Mouse (Mus musculus) MEL (cell line): ENCODE measurements around the gene Col11a2. TPM values are rescaled to one million over a fixed set of nuclear protein-coding genes. Genes with fewer than 3 reads are reported as not detected.

Experiments used
- DNase-seq: peaks from one replicate; pipeline ENCODE4 v3.0.0; 2011; ENCODE audit warnings: low read depth, low spot score
- H3K27ac ChIP-seq: 2 replicates; pipeline ENCODE4 v1.5.1; 2012; ENCODE audit warnings: low read depth, mild to moderate bottlenecking, control low read depth, low read length, moderate library complexity; ENCODE audit not compliant: control insufficient read depth
- H3K27me3 ChIP-seq, 2 experiments: fragments of 150-350 bp in 1 of 2; sonication (generic) in 1 of 2; 2 replicates each; pipeline ENCODE4 v1.6.1; 2012; ENCODE audit warnings: low read length in 2 of 2, mild to moderate bottlenecking in 2 of 2, improper control_type of control experiment in 1 of 2, moderate library complexity in 1 of 2; ENCODE audit not compliant: insufficient read depth in 2 of 2, control insufficient read depth in 1 of 2
- H3K36me3 ChIP-seq, 2 experiments: 2 replicates each; pipeline ENCODE4 v1.6.1; 2012 to 2014; ENCODE audit warnings: low read length in 2 of 2, improper control_type of control experiment in 1 of 2, inconsistent platforms in 1 of 2, mild to moderate bottlenecking in 1 of 2; ENCODE audit not compliant: insufficient read depth in 2 of 2, control insufficient read depth in 1 of 2
- H3K4me1 ChIP-seq, 2 experiments: fragments of 150-350 bp in 1 of 2; sonication (generic) in 1 of 2; 2 replicates each; pipeline ENCODE4 v1.6.1; 2012; ENCODE audit warnings: low read length in 2 of 2, improper control_type of control experiment in 1 of 2, mild to moderate bottlenecking in 1 of 2; ENCODE audit not compliant: insufficient read depth in 2 of 2, control insufficient read depth in 1 of 2
- H3K4me3 ChIP-seq, 2 experiments: fragments of 150-350 bp in 1 of 2; sonication (generic) in 1 of 2; 2 replicates each; pipeline ENCODE4 v1.5.1; 2012; ENCODE audit warnings: low read depth in 2 of 2, low read length in 2 of 2, mild to moderate bottlenecking in 2 of 2, moderate library complexity in 2 of 2, control low read depth in 1 of 2, improper control_type of control experiment in 1 of 2; ENCODE audit not compliant: control insufficient read depth in 1 of 2, insufficient read depth in 1 of 2
- H3K79me2 ChIP-seq: 2 replicates; pipeline ENCODE4 v1.6.1; 2012; ENCODE audit warnings: mild to moderate bottlenecking, low read length, moderate library complexity; ENCODE audit not compliant: control insufficient read depth, poor library complexity, insufficient read depth
- H3K9ac ChIP-seq: 2 replicates; pipeline ENCODE4 v1.6.1; 2012; ENCODE audit warnings: low read depth, mild to moderate bottlenecking, control low read depth, low read length, moderate library complexity; ENCODE audit not compliant: control insufficient read depth, poor library complexity, severe bottlenecking
- H3K9me3 ChIP-seq: fragments of 150-350 bp; sonication (generic); replicated peaks from 2 replicates; pipeline ENCODE4 v1.6.1; 2012; ENCODE audit warnings: mild to moderate bottlenecking, low read length, improper control_type of control experiment, moderate library complexity; ENCODE audit not compliant: insufficient read depth
- BHLHE40 ChIP-seq: IDR thresholded peaks from 2 replicates; pipeline ENCODE4 v1.6.1; 2012; ENCODE audit warnings: low read depth, mild to moderate bottlenecking, inconsistent platforms, low read length, improper control_type of control experiment, borderline replicate concordance
- CHD1 ChIP-seq: IDR thresholded peaks from 2 replicates; pipeline ENCODE4 v1.6.1; 2012; ENCODE audit warnings: low read depth, mild to moderate bottlenecking, inconsistent platforms, low read length, improper control_type of control experiment
- CHD2 ChIP-seq: IDR thresholded peaks from 2 replicates; pipeline ENCODE4 v1.6.1; 2011; ENCODE audit warnings: low read length, improper control_type of control experiment
- CTCF ChIP-seq, 3 experiments: IDR thresholded peaks in 2 of 3; conservative IDR thresholded peaks in 1 of 3; 2 replicates each; pipeline ENCODE4 v1.5.1; 2011 to 2012; ENCODE audit warnings: low read length in 3 of 3, low read depth in 2 of 3, mild to moderate bottlenecking in 2 of 3, improper control_type of control experiment in 1 of 3, inconsistent platforms in 1 of 3, mixed read lengths in 1 of 3, moderate library complexity in 1 of 3; ENCODE audit not compliant: control insufficient read depth in 1 of 3, insufficient read depth in 1 of 3, poor library complexity in 1 of 3, severe bottlenecking in 1 of 3
- E2F4 ChIP-seq: IDR thresholded peaks from 2 replicates; pipeline ENCODE4 v1.6.1; 2011; ENCODE audit warnings: low read depth, low read length, improper control_type of control experiment, borderline replicate concordance
- ELF1 ChIP-seq: IDR thresholded peaks from 2 replicates; pipeline ENCODE4 v1.6.1; 2014; ENCODE audit warnings: low read depth, mild to moderate bottlenecking, inconsistent platforms, low read length, improper control_type of control experiment, moderate library complexity
- EP300 ChIP-seq, 2 experiments: IDR thresholded peaks; 2 replicates each; pipeline ENCODE4 v1.6.1; 2011; ENCODE audit warnings: improper control_type of control experiment in 2 of 2, low read length in 2 of 2, low read depth in 1 of 2, mild to moderate bottlenecking in 1 of 2
- ETS1 ChIP-seq: IDR thresholded peaks from 2 replicates; pipeline ENCODE4 v1.6.1; 2012; ENCODE audit warnings: low read depth, mild to moderate bottlenecking, inconsistent platforms, low read length, improper control_type of control experiment, moderate library complexity
- GABPA ChIP-seq: IDR thresholded peaks from 2 replicates; pipeline ENCODE4 v1.6.1; 2012; ENCODE audit warnings: low read depth, mild to moderate bottlenecking, inconsistent platforms, low read length, improper control_type of control experiment, moderate library complexity
- GATA1 ChIP-seq: IDR thresholded peaks from 2 replicates; pipeline ENCODE4 v1.6.1; 2011; ENCODE audit warnings: low read depth, low read length, improper control_type of control experiment
- HCFC1 ChIP-seq: IDR thresholded peaks from 2 replicates; pipeline ENCODE4 v1.6.1; 2012; ENCODE audit warnings: low read depth, mild to moderate bottlenecking, inconsistent platforms, low read length, improper control_type of control experiment, moderate library complexity
- JUND ChIP-seq: IDR thresholded peaks from 2 replicates; pipeline ENCODE4 v1.6.1; 2011; ENCODE audit warnings: low read depth, mild to moderate bottlenecking, improper control_type of control experiment, low read length
- KAT2A ChIP-seq: conservative IDR thresholded peaks from 2 replicates; pipeline ENCODE4 v1.6.1; 2012; ENCODE audit warnings: low read depth, low read length, improper control_type of control experiment, inconsistent platforms
- MAFK ChIP-seq: IDR thresholded peaks from 2 replicates; pipeline ENCODE4 v1.6.1; 2011; ENCODE audit warnings: low read depth, mild to moderate bottlenecking, low read length, improper control_type of control experiment, borderline replicate concordance
- MAX ChIP-seq: IDR thresholded peaks from 2 replicates; pipeline ENCODE4 v1.6.1; 2011; ENCODE audit warnings: low read length, improper control_type of control experiment
- MAZ ChIP-seq: IDR thresholded peaks from 2 replicates; pipeline ENCODE4 v1.6.1; 2012; ENCODE audit warnings: low read depth, mild to moderate bottlenecking, inconsistent platforms, low read length, improper control_type of control experiment
- MEF2A ChIP-seq: IDR thresholded peaks from 2 replicates; pipeline ENCODE4 v1.6.1; 2014; ENCODE audit warnings: low read depth, mild to moderate bottlenecking, inconsistent platforms, low read length, improper control_type of control experiment; ENCODE audit not compliant: poor library complexity, insufficient replicate concordance, severe bottlenecking; ENCODE audit errors: extremely low read depth
- MXI1 ChIP-seq: IDR thresholded peaks from 2 replicates; pipeline ENCODE4 v1.6.1; 2011; ENCODE audit warnings: mild to moderate bottlenecking, low read depth, low read length, improper control_type of control experiment
- MYB ChIP-seq: IDR thresholded peaks from 2 replicates; pipeline ENCODE4 v1.6.1; 2011; ENCODE audit warnings: mild to moderate bottlenecking, low read depth, low read length, improper control_type of control experiment
- MYC ChIP-seq: IDR thresholded peaks from 2 replicates; pipeline ENCODE4 v1.6.1; 2011; ENCODE audit warnings: low read depth, mild to moderate bottlenecking, low read length, improper control_type of control experiment, moderate library complexity
- NELFE ChIP-seq: IDR thresholded peaks from 2 replicates; pipeline ENCODE4 v1.6.1; 2011; ENCODE audit warnings: low read depth, low read length, improper control_type of control experiment
- POLR2AphosphoS5 ChIP-seq: IDR thresholded peaks from 2 replicates; pipeline ENCODE4 v1.6.1; 2012; ENCODE audit warnings: low read depth, borderline replicate concordance, mild to moderate bottlenecking, inconsistent platforms, low read length, moderate library complexity, mixed read lengths
- RCOR1 ChIP-seq: IDR thresholded peaks from 2 replicates; pipeline ENCODE4 v1.6.1; 2012; ENCODE audit warnings: low read depth, mild to moderate bottlenecking, inconsistent platforms, low read length, improper control_type of control experiment
- SIN3A ChIP-seq: IDR thresholded peaks from 2 replicates; pipeline ENCODE4 v1.6.1; 2012; ENCODE audit warnings: low read length, improper control_type of control experiment, inconsistent platforms
- SMC3 ChIP-seq: IDR thresholded peaks from 2 replicates; pipeline ENCODE4 v1.6.1; 2011; ENCODE audit warnings: low read depth, low read length, improper control_type of control experiment
- TAL1 ChIP-seq: IDR thresholded peaks from 2 replicates; pipeline ENCODE4 v1.6.1; 2012; ENCODE audit warnings: mild to moderate bottlenecking, inconsistent platforms, low read length, moderate library complexity, mixed read lengths
- TBP ChIP-seq: IDR thresholded peaks from 2 replicates; pipeline ENCODE4 v1.8.0; 2011; ENCODE audit warnings: low read depth, low read length, improper control_type of control experiment
- TCF12 ChIP-seq: IDR thresholded peaks from 2 replicates; pipeline ENCODE4 v1.6.1; 2014; ENCODE audit warnings: low read depth, mild to moderate bottlenecking, inconsistent platforms, low read length, improper control_type of control experiment, moderate library complexity
- UBTF ChIP-seq: IDR thresholded peaks from 2 replicates; pipeline ENCODE4 v1.6.1; 2012; ENCODE audit warnings: low read depth, mild to moderate bottlenecking, inconsistent platforms, low read length, improper control_type of control experiment, moderate library complexity, borderline replicate concordance; ENCODE audit not compliant: insufficient read depth
- USF1 ChIP-seq: IDR thresholded peaks from 2 replicates; pipeline ENCODE4 v1.6.1; 2014; ENCODE audit warnings: low read depth, mild to moderate bottlenecking, inconsistent platforms, low read length, improper control_type of control experiment, moderate library complexity
- ZC3H11A ChIP-seq: IDR thresholded peaks from 2 replicates; pipeline ENCODE4 v1.6.1; 2012; ENCODE audit warnings: low read depth, mild to moderate bottlenecking, inconsistent platforms, low read length, improper control_type of control experiment
- polyA plus RNA-seq, 2 experiments: library from polyadenylated mRNA; stranded (reverse) in 1 of 2; unstranded in 1 of 2; fragments of >175 nt in 1 of 2; fragments of >200 nt in 1 of 2; gene quantifications; 2 replicates each; pipeline versions ENCODE4 v1.2.1 to v1.2.4; 2012; ENCODE audit warnings: low replicate concordance in 2 of 2, low read depth in 1 of 2; ENCODE audit not compliant: insufficient read length in 2 of 2, insufficient read depth in 1 of 2, missing spikeins in 1 of 2
- total RNA-seq: library from RNA; depleted of rRNA; stranded (reverse); fragments of 300-350 nt; gene quantifications from 2 replicates; pipeline ENCODE4 v1.2.3, GENCODE M21; 2012

The Col11a2 gene
- total and polyA plus RNA-seq, 3 experiments: 4.6 to 14.5 TPM; not detected in 1

- Histone ChIP-seq H3K4me1 (peaks cover 2 to 21% of the 10 kb centered on the region in 2 experiments; a peak in 3 of 4 replicates), H3K9ac (peak overlapping the region; percentile 99), H3K4me3 (peak overlapping the region; percentile 90 to 100), H3K36me3 (peaks cover 3 to 14% of the 10 kb centered on the region in 2 experiments; a peak in 3 of 4 replicates), H3K9me3 (no peaks in the 10 kb centered on the region), H3K27ac (peak overlapping the region; percentile 75), H3K27me3 (no peaks in the 10 kb centered on the region), H3K79me2 (peaks cover 39% of the 10 kb centered on the region)
- DNase-seq: no peak
- no peak for TF ChIP-seq MEF2A
- TF ChIP-seq TCF12: no peak
- no peak for TF ChIP-seq EP300 (IDR thresholded peaks at IDR 0.05; ENCODE audit: low read depth in 1 of 2, low read length in 2 of 2)
- TF ChIP-seq JUND: no peak
- TF ChIP-seq HCFC1: no peak
- no peak for TF ChIP-seq MAFK
- TF ChIP-seq MYB: no peak
- TF ChIP-seq RCOR1: no peak
- TF ChIP-seq MAX: no peak
- TF ChIP-seq NELFE: no peak
- TF ChIP-seq E2F4: no peak
- TF ChIP-seq BHLHE40: no peak
- TF ChIP-seq SIN3A: no peak
- TF ChIP-seq TAL1: no peak
- no peak for TF ChIP-seq ETS1
- no peak for TF ChIP-seq USF1
- TF ChIP-seq CHD2: no peak
These were observed 5.8 kb upstream of the Col11a2 start for GRCm38 (mm10) chr17:34033441-34033840.

GRCm38 (mm10) chr17:34034064-34034463, 5.2 kb upstream of the Col11a2 start:
- Histone ChIP-seq H3K27ac (no peak overlapping the region), H3K9ac (no peak overlapping the region), H3K27me3 (no peaks in the 10 kb centered on the region), H3K79me2 (peaks cover 39% of the 10 kb centered on the region), H3K9me3 (no peaks in the 10 kb centered on the region), H3K36me3 (peaks cover 2 to 14% of the 10 kb centered on the region in 2 experiments; a peak in 3 of 4 replicates), H3K4me1 (peaks cover 2 to 21% of the 10 kb centered on the region in 2 experiments; a peak in 3 of 4 replicates), H3K4me3 (no peak overlapping the region)
- DNase-seq: peak; percentile 87
- no peak for TF ChIP-seq UBTF
- no peak; the same call in 1 of the 2 replicates for TF ChIP-seq MAX
- no peak for TF ChIP-seq ELF1
- TF ChIP-seq CTCF (IDR thresholded peaks at IDR 0.05 in 2 of 3, conservative IDR thresholded peaks at IDR 0.05 in 1 of 3; ENCODE audit: control insufficient read depth in 1 of 3, insufficient read depth in 1 of 3, low read depth in 2 of 3, low read length in 3 of 3, poor library complexity in 1 of 3, severe bottlenecking in 1 of 3): peak; percentile 78 to 85 (median 84)
- TF ChIP-seq CHD2: no peak
- no peak for TF ChIP-seq USF1
- no peak for TF ChIP-seq GABPA
- TF ChIP-seq JUND: no peak
- TF ChIP-seq ZC3H11A: peak; percentile 35; the same call in 1 of the 2 replicates
- TF ChIP-seq MAFK: no peak
- TF ChIP-seq POLR2AphosphoS5: no peak
- no peak for TF ChIP-seq MYC
- no peak for TF ChIP-seq MYB
- no peak for TF ChIP-seq MXI1
- TF ChIP-seq HCFC1: no peak; the same call in 1 of the 2 replicates
- TF ChIP-seq NELFE: no peak
- TF ChIP-seq SMC3: peak; percentile 69
- TF ChIP-seq CHD1: no peak
- no peak for TF ChIP-seq ETS1
- TF ChIP-seq EP300 (IDR thresholded peaks at IDR 0.05; ENCODE audit: low read depth in 1 of 2, low read length in 2 of 2): no peak
- no peak for TF ChIP-seq TBP
- TF ChIP-seq GATA1: no peak
- no peak for TF ChIP-seq MAZ
- no peak for TF ChIP-seq KAT2A
- TF ChIP-seq SIN3A: peak; percentile 49; the same call in 1 of the 2 replicates
